Mouse (Mus musculus) E14TG2a.4 (cell line): ENCODE measurements around the gene Trim71.

Source experiments
- CTCF ChIP-seq: conservative IDR thresholded peaks from 2 replicates; pipeline ENCODE4 v1.5.1; 2014; ENCODE audit warnings: low read length
- NANOG ChIP-seq: IDR thresholded peaks from 2 replicates; pipeline ENCODE4 v1.6.1; 2014; ENCODE audit warnings: borderline replicate concordance, low read length, mixed read lengths
- POU5F1 ChIP-seq: IDR thresholded peaks from 2 replicates; pipeline ENCODE4 v1.6.1; 2014; ENCODE audit warnings: low read length, borderline replicate concordance

DNA sequence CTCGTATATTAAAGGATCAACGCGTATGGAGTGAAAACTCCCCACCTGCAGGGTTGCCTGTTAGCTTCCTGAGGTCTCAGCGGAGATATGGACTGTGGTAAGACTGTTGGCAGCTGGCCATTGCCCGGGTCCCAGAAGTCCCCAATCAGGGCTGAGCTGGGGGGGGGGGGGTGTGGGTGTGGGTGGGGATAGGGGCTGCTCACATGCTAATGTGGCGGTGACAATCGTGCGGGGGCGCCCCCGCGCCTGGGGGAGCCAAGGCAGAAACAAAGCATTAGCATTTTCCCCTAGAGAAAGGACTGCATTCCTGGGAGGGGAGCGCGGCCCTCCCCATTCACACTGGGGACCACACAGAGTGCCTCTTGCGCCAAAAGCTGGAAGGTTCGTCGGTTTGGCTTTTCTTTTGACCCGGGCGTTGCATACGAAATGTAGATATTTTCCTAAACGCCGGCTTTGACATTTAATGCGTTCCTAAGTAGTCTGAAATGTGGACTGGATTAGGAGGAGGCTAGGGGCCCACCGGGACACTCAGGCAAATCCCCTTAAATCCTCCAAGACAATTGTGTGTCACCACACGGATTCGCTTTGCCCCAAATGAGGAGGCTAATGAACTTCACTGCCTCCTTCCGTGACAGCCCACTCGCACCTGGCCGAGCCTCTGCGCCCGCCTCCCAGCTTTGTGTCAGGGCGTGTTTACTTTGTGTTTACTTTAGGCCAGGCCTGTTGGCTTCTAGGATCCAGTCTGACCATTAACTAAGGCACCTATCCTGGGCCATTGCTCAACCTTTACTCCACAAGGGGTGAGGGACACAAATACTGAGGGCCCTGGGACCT is 20.2 kb upstream of the Trim71 start:
- TF ChIP-seq CTCF (no peak), NANOG (peak; percentile 95), POU5F1 (no peak; the same call in 1 of the 2 replicates)
